Mouse (Mus musculus) MEL (cell line): Measurements from ENCODE around the gene Fbxl7. TPM values are rescaled to one million over a fixed set of nuclear protein-coding genes. Genes with fewer than 3 reads are reported as not detected.
"Not testable (repeated sequence)": the region's sequence is repeated elsewhere in the genome, so short reads cannot be mapped to it uniquely, and the experiment has no call there.

Source experiments
- DNase-seq: peaks from one replicate; pipeline ENCODE4 v3.0.0; 2011; ENCODE audit warnings: low read depth, low spot score
- H3K27ac ChIP-seq: 2 replicates; pipeline ENCODE4 v1.5.1; 2012; ENCODE audit warnings: low read depth, mild to moderate bottlenecking, control low read depth, low read length, moderate library complexity; ENCODE audit not compliant: control insufficient read depth
- H3K27me3 ChIP-seq, 2 experiments: fragments of 150-350 bp in 1 of 2; sonication (generic) in 1 of 2; 2 replicates each; pipeline ENCODE4 v1.6.1; 2012; ENCODE audit warnings: low read length in 2 of 2, mild to moderate bottlenecking in 2 of 2, improper control_type of control experiment in 1 of 2, moderate library complexity in 1 of 2; ENCODE audit not compliant: insufficient read depth in 2 of 2, control insufficient read depth in 1 of 2
- H3K36me3 ChIP-seq, 2 experiments: 2 replicates each; pipeline ENCODE4 v1.6.1; 2012 to 2014; ENCODE audit warnings: low read length in 2 of 2, improper control_type of control experiment in 1 of 2, inconsistent platforms in 1 of 2, mild to moderate bottlenecking in 1 of 2; ENCODE audit not compliant: insufficient read depth in 2 of 2, control insufficient read depth in 1 of 2
- H3K4me1 ChIP-seq, 2 experiments: fragments of 150-350 bp in 1 of 2; sonication (generic) in 1 of 2; 2 replicates each; pipeline ENCODE4 v1.6.1; 2012; ENCODE audit warnings: low read length in 2 of 2, improper control_type of control experiment in 1 of 2, mild to moderate bottlenecking in 1 of 2; ENCODE audit not compliant: insufficient read depth in 2 of 2, control insufficient read depth in 1 of 2
- H3K4me3 ChIP-seq, 2 experiments: fragments of 150-350 bp in 1 of 2; sonication (generic) in 1 of 2; 2 replicates each; pipeline ENCODE4 v1.5.1; 2012; ENCODE audit warnings: low read depth in 2 of 2, low read length in 2 of 2, mild to moderate bottlenecking in 2 of 2, moderate library complexity in 2 of 2, control low read depth in 1 of 2, improper control_type of control experiment in 1 of 2; ENCODE audit not compliant: control insufficient read depth in 1 of 2, insufficient read depth in 1 of 2
- H3K79me2 ChIP-seq: 2 replicates; pipeline ENCODE4 v1.6.1; 2012; ENCODE audit warnings: mild to moderate bottlenecking, low read length, moderate library complexity; ENCODE audit not compliant: control insufficient read depth, poor library complexity, insufficient read depth
- H3K9ac ChIP-seq: 2 replicates; pipeline ENCODE4 v1.6.1; 2012; ENCODE audit warnings: low read depth, mild to moderate bottlenecking, control low read depth, low read length, moderate library complexity; ENCODE audit not compliant: control insufficient read depth, poor library complexity, severe bottlenecking
- H3K9me3 ChIP-seq: fragments of 150-350 bp; sonication (generic); replicated peaks from 2 replicates; pipeline ENCODE4 v1.6.1; 2012; ENCODE audit warnings: mild to moderate bottlenecking, low read length, improper control_type of control experiment, moderate library complexity; ENCODE audit not compliant: insufficient read depth
- CHD1 ChIP-seq: IDR thresholded peaks from 2 replicates; pipeline ENCODE4 v1.6.1; 2012; ENCODE audit warnings: low read depth, mild to moderate bottlenecking, inconsistent platforms, low read length, improper control_type of control experiment
- ELF1 ChIP-seq: IDR thresholded peaks from 2 replicates; pipeline ENCODE4 v1.6.1; 2014; ENCODE audit warnings: low read depth, mild to moderate bottlenecking, inconsistent platforms, low read length, improper control_type of control experiment, moderate library complexity
- EP300 ChIP-seq, 2 experiments: IDR thresholded peaks; 2 replicates each; pipeline ENCODE4 v1.6.1; 2011; ENCODE audit warnings: improper control_type of control experiment in 2 of 2, low read length in 2 of 2, low read depth in 1 of 2, mild to moderate bottlenecking in 1 of 2
- ETS1 ChIP-seq: IDR thresholded peaks from 2 replicates; pipeline ENCODE4 v1.6.1; 2012; ENCODE audit warnings: low read depth, mild to moderate bottlenecking, inconsistent platforms, low read length, improper control_type of control experiment, moderate library complexity
- GABPA ChIP-seq: IDR thresholded peaks from 2 replicates; pipeline ENCODE4 v1.6.1; 2012; ENCODE audit warnings: low read depth, mild to moderate bottlenecking, inconsistent platforms, low read length, improper control_type of control experiment, moderate library complexity
- KAT2A ChIP-seq: conservative IDR thresholded peaks from 2 replicates; pipeline ENCODE4 v1.6.1; 2012; ENCODE audit warnings: low read depth, low read length, improper control_type of control experiment, inconsistent platforms
- MAX ChIP-seq: IDR thresholded peaks from 2 replicates; pipeline ENCODE4 v1.6.1; 2011; ENCODE audit warnings: low read length, improper control_type of control experiment
- MAZ ChIP-seq: IDR thresholded peaks from 2 replicates; pipeline ENCODE4 v1.6.1; 2012; ENCODE audit warnings: low read depth, mild to moderate bottlenecking, inconsistent platforms, low read length, improper control_type of control experiment
- MEF2A ChIP-seq: IDR thresholded peaks from 2 replicates; pipeline ENCODE4 v1.6.1; 2014; ENCODE audit warnings: low read depth, mild to moderate bottlenecking, inconsistent platforms, low read length, improper control_type of control experiment; ENCODE audit not compliant: poor library complexity, insufficient replicate concordance, severe bottlenecking; ENCODE audit errors: extremely low read depth
- MXI1 ChIP-seq: IDR thresholded peaks from 2 replicates; pipeline ENCODE4 v1.6.1; 2011; ENCODE audit warnings: mild to moderate bottlenecking, low read depth, low read length, improper control_type of control experiment
- MYB ChIP-seq: IDR thresholded peaks from 2 replicates; pipeline ENCODE4 v1.6.1; 2011; ENCODE audit warnings: mild to moderate bottlenecking, low read depth, low read length, improper control_type of control experiment
- MYC ChIP-seq: IDR thresholded peaks from 2 replicates; pipeline ENCODE4 v1.6.1; 2011; ENCODE audit warnings: low read depth, mild to moderate bottlenecking, low read length, improper control_type of control experiment, moderate library complexity
- NELFE ChIP-seq: IDR thresholded peaks from 2 replicates; pipeline ENCODE4 v1.6.1; 2011; ENCODE audit warnings: low read depth, low read length, improper control_type of control experiment
- POLR2AphosphoS5 ChIP-seq: IDR thresholded peaks from 2 replicates; pipeline ENCODE4 v1.6.1; 2012; ENCODE audit warnings: low read depth, borderline replicate concordance, mild to moderate bottlenecking, inconsistent platforms, low read length, moderate library complexity, mixed read lengths
- RAD21 ChIP-seq: IDR thresholded peaks from 2 replicates; pipeline ENCODE4 v1.6.1; 2011; ENCODE audit warnings: mild to moderate bottlenecking, low read depth, low read length, improper control_type of control experiment
- RCOR1 ChIP-seq: IDR thresholded peaks from 2 replicates; pipeline ENCODE4 v1.6.1; 2012; ENCODE audit warnings: low read depth, mild to moderate bottlenecking, inconsistent platforms, low read length, improper control_type of control experiment
- UBTF ChIP-seq: IDR thresholded peaks from 2 replicates; pipeline ENCODE4 v1.6.1; 2012; ENCODE audit warnings: low read depth, mild to moderate bottlenecking, inconsistent platforms, low read length, improper control_type of control experiment, moderate library complexity, borderline replicate concordance; ENCODE audit not compliant: insufficient read depth
- USF1 ChIP-seq: IDR thresholded peaks from 2 replicates; pipeline ENCODE4 v1.6.1; 2014; ENCODE audit warnings: low read depth, mild to moderate bottlenecking, inconsistent platforms, low read length, improper control_type of control experiment, moderate library complexity
- ZC3H11A ChIP-seq: IDR thresholded peaks from 2 replicates; pipeline ENCODE4 v1.6.1; 2012; ENCODE audit warnings: low read depth, mild to moderate bottlenecking, inconsistent platforms, low read length, improper control_type of control experiment
- ZKSCAN1 ChIP-seq: IDR thresholded peaks from 2 replicates; pipeline ENCODE4 v1.6.1; 2012; ENCODE audit warnings: low read depth, mild to moderate bottlenecking, inconsistent platforms, low read length, improper control_type of control experiment, moderate library complexity
- ZMIZ1 ChIP-seq: IDR thresholded peaks from 2 replicates; pipeline ENCODE4 v1.6.1; 2012; ENCODE audit warnings: low read depth, mild to moderate bottlenecking, inconsistent platforms, low read length, improper control_type of control experiment, moderate library complexity
- ZNF384 ChIP-seq: IDR thresholded peaks from 2 replicates; pipeline ENCODE4 v1.6.1; 2012; ENCODE audit warnings: low read depth, mild to moderate bottlenecking, inconsistent platforms, low read length, improper control_type of control experiment
- polyA plus RNA-seq, 2 experiments: library from polyadenylated mRNA; stranded (reverse) in 1 of 2; unstranded in 1 of 2; fragments of >175 nt in 1 of 2; fragments of >200 nt in 1 of 2; gene quantifications; 2 replicates each; pipeline versions ENCODE4 v1.2.1 to v1.2.4; 2012; ENCODE audit warnings: low replicate concordance in 2 of 2, low read depth in 1 of 2; ENCODE audit not compliant: insufficient read length in 2 of 2, insufficient read depth in 1 of 2, missing spikeins in 1 of 2
- total RNA-seq: library from RNA; depleted of rRNA; stranded (reverse); fragments of 300-350 nt; gene quantifications from 2 replicates; pipeline ENCODE4 v1.2.3, GENCODE M21; 2012

Fbxl7 gene
- total and polyA plus RNA-seq, 3 experiments: not detected

DNA sequence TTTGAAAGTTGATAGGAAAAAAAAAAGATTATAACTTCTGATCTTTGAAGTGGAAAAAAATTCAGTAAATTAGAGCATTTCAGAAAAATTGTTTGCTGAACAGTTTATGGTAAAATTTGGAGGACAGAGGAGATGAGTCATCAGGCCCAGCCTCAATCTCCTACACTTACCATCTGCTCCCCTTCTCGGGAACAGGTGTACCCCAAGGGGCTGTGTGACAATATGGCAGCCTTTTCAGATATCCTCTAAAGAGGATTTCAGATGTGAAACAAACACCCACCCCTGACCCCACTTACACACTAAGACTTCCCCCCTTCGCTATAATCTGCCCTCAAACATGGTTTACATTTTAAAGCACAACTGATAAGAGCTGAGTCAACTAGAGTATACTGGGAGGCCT, 164.6 kb downstream of the Fbxl7 start:
- H3K4me3 ChIP-seq: no peak overlapping the region
- no peak for TF ChIP-seq ZNF384
- no peak for TF ChIP-seq ZC3H11A
- TF ChIP-seq ELF1: no peak
- no peak for TF ChIP-seq MYC
- no peak for TF ChIP-seq POLR2AphosphoS5
- no peak for TF ChIP-seq RCOR1
- TF ChIP-seq NELFE: no peak
- no peak for TF ChIP-seq GABPA
- no peak for TF ChIP-seq KAT2A
- TF ChIP-seq CHD1: no peak
- TF ChIP-seq, all 39 proteins: peak for 0
- no peak overlapping the region for H3K27ac ChIP-seq
- DNase-seq: no peak
- H3K36me3 ChIP-seq: no peaks in the 10 kb centered on the region
- H3K4me1 ChIP-seq: no peaks in the 10 kb centered on the region
- no peak overlapping the region for H3K9ac ChIP-seq
- no peaks in the 10 kb centered on the region for H3K27me3 ChIP-seq
- no peaks in the 10 kb centered on the region for H3K79me2 ChIP-seq
- H3K9me3 ChIP-seq: no peaks in the 10 kb centered on the region

DNA sequence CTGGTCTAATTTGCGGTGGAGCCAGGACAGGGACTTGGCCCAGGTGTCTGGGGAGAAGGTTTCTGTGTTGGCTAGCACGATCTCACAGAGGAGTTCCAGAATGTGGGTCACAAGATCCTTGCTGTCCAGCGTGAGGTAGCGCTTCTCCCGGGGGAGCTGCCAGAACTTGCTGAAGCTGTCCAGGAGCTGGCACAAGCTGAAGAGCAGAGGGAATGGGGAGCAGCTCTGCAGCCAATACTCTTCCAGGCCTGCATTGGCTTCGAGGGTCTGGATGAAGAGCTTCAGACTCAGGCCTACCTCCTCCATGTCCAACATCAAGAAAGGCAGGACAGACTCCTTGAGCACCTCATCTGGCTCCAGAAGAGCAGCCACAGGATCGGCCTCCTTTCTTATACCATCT, 166.0 kb downstream of the Fbxl7 start:
- not testable (repeated sequence) for H3K4me1 ChIP-seq, H3K27me3 ChIP-seq, H3K79me2 ChIP-seq, H3K9me3 ChIP-seq, H3K36me3 ChIP-seq, H3K9ac ChIP-seq, DNase-seq, H3K27ac ChIP-seq, H3K4me3 ChIP-seq

DNA sequence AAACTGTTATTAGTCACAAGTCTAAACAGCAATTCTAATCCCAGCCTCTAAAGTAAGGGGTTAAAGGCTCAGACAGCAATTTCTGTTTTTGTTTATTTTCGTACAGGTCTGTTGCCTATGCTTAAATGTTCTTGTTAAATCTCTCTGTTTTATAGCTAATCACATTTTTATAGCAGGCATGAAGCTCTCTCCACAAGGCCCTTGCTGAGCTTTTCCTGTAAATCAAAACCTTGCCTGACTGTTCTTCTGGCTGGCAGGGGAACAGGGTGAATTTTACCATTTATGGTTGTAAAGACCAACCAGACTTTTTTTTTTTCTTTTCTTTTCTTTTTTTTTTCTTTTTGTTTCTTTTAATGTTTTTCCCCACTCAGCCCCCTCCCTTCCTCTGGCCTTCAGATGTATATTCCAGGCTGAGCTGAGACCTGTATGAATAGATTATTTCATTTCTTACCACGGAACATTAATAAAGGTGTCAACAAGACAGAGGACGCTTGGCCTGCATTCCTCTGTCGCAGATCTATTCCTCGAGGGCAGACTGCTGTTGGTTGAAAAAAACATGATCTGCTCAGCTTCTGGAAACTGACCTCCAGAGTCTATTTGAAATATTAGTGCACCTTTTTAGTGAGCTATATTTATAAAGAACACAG, 176.9 kb downstream of the Fbxl7 start:
- H3K79me2 ChIP-seq: no peaks in the 10 kb centered on the region
- no peaks in the 10 kb centered on the region for H3K27me3 ChIP-seq
- no peak overlapping the region for H3K27ac ChIP-seq
- H3K9ac ChIP-seq: no peak overlapping the region
- no peaks in the 10 kb centered on the region for H3K4me1 ChIP-seq
- DNase-seq: no peak
- no peaks in the 10 kb centered on the region for H3K9me3 ChIP-seq
- no peak overlapping the region for H3K4me3 ChIP-seq
- TF ChIP-seq MYB (no peak), MAX (no peak), RAD21 (no peak), ZMIZ1 (no peak), UBTF (no peak), ZC3H11A (no peak), RCOR1 (no peak), EP300 (IDR thresholded peaks at IDR 0.05; ENCODE audit: low read depth in 1 of 2, low read length in 2 of 2) (no peak), MYC (no peak), USF1 (no peak), MXI1 (no peak), ZKSCAN1 (no peak), MAZ (no peak), ETS1 (no peak), MEF2A (no peak), POLR2AphosphoS5 (no peak)
- no peaks in the 10 kb centered on the region for H3K36me3 ChIP-seq
